Mouse (Mus musculus) right cerebral cortex, postnatal 14 days (tissue): ENCODE results near the gene Krt76.

ENCODE experiments used
- DNase-seq: peaks from one replicate; pipeline ENCODE4 v3.0.0; 2022

Gene Krt76

GRCm38 (mm10) chr15:101859735-101860170 lies 33.0 kb downstream of the Krt76 start:
- DNase-seq: peak; percentile 61

GRCm38 (mm10) chr15:101858673-101859425 lies 33.9 kb downstream of the Krt76 start:
- no peak for DNase-seq

GRCm38 (mm10) chr15:101856696-101857095 lies 36.0 kb downstream of the Krt76 start:
- no peak for DNase-seq

DNA sequence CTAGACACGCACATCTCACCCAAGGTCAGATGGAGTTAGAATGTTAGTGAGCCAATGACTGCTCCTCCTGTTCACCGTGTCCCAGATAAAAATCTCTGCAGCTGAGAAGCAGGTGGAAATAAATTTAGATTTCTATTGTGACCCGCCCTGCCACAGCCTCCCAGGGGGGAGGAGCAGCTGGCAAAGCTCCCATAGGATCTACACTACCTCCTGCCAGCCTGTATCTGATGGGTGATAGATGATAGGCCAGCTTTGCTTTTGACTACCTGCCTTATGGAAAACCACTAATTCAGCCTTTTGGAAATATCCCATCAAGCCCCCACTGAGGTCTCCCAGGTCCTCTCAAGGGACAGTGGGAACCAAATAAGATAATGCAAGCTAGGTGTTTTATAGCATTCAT lies 37.0 kb downstream of the Krt76 start:
- DNase-seq: no peak

- no peak for DNase-seq
These were observed 38.4 kb downstream of the Krt76 start for GRCm38 (mm10) chr15:101854294-101854693.

DNA sequence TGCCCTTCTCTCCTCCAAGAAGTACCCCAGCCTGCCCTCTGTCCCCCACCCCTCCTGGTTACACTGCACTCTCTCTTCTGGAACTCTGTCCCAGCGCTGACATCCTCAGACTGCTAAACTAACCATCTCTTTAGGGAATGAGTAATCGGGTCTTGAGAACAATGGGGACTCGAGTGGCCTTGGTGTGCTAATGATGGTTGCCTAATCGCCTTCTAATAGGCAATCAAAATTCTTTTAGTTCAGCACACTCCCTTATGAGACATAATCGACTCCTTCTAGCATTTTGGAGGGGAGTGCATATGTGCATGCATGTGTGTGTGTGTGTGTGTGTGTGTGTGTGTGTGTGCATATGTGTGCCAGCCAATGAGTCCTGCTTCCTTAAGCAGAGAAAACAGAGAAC lies 40.1 kb downstream of the Krt76 start:
- no peak for DNase-seq

DNA sequence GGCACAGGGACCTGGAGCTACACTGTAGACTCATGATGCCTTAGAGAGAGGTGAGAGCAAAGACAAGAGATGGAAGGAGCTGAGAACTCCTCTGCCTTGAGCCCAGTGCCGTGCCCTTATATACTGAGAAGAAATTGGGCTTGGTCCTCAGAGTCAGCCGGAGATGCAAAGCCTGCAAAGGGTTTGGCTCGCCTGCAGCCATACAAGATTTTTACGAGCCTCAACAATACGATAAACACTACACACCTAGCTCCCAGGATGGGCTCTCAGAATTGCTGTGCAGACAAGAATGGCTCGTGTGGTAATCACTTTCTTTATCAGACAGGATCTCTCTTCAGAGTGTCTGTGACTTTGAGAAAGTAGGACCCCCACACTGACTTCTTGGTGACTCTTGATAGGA lies 42.0 kb downstream of the Krt76 start, which contains the start of gene Krt1:
TSS of gene Krt1 (minus strand) at position 101 of the 400 bp plus-strand sequence.
- no peak for DNase-seq

DNA sequence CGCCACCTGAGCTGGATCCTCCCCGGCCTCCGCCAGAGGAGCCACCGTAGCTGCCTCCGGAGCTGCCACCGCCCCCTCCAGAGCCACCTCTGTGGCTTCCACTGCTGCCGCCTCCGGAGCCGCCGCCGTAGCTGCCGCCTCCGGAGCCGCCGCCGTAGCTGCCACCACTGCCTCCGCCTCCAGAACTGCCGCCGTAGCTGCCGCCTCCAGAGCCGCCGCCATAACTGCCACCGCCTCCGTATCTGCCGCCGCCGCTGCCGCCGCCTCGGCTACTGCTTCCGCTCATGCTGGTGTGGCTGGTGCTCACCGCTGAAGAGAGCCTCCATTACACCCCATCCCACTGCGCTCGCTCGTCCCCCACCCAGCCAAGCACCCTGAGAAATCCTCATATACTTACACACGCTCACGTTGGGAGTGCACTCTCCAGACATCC lies 46.7 kb downstream of the Krt76 start:
- peak; percentile 59 for DNase-seq

GRCm38 (mm10) chr15:101843192-101843591 lies 49.5 kb downstream of the Krt76 start:
- no peak for DNase-seq

- no peak for DNase-seq
These were observed 57.9 kb downstream of the Krt76 start for GRCm38 (mm10) chr15:101834784-101835328.
